ENCODE assay signal across 8 mouse cellular contexts in genomic region chr19:44723611-44724440, GRCm38 (mm10). TPM values are rescaled to one million over a fixed set of nuclear protein-coding genes. Genes with fewer than 3 reads are reported as not detected.
DNase-seq lines count a peak whose midpoint lies in the region; ATAC-seq and TF ChIP-seq lines count a peak whose summit lies in the region.

No protein-coding gene starts in this region.

- H3K36me3 ChIP-seq in stomach, embryonic 14.5 days (ENCODE audit: control insufficient read depth, insufficient read depth, low read length) = no peaks in the 10 kb centered on the region
- H3K36me3 ChIP-seq in stomach, postnatal 0 days (ENCODE audit: control insufficient read depth, insufficient read depth, low read length) = no peaks in the 10 kb centered on the region
- no peaks in the 10 kb centered on the region for H3K36me3 ChIP-seq in limb, embryonic 11.5 days (ENCODE audit: control insufficient read depth, insufficient read depth, low read length)
- no peaks in the 10 kb centered on the region for H3K36me3 ChIP-seq in stomach, embryonic 16.5 days (ENCODE audit: control insufficient read depth, insufficient read depth, low read length)

- no peak for ATAC-seq in stomach, embryonic 14.5 days (ENCODE audit: insufficient number of reproducible peaks, insufficient read depth, low FRiP score, low read depth)
- ATAC-seq in stomach, postnatal 0 days (ENCODE audit: low FRiP score, low TSS enrichment) = no peak
- no peak for ATAC-seq in limb, embryonic 11.5 days (ENCODE audit: insufficient number of reproducible peaks, low FRiP score, low TSS enrichment, low read depth)
- ATAC-seq in stomach, embryonic 16.5 days (ENCODE audit: insufficient read depth, low FRiP score) = no peak

- H3K4me1 ChIP-seq in stomach, embryonic 14.5 days (ENCODE audit: control insufficient read depth, insufficient read depth, low read length) = peaks cover 8% of the 10 kb centered on the region; the same call in 1 of the 2 replicates
- no peaks in the 10 kb centered on the region for H3K4me1 ChIP-seq in stomach, postnatal 0 days (replicated peaks; ENCODE audit: control insufficient read depth, insufficient read depth)
- H3K4me1 ChIP-seq in limb, embryonic 11.5 days (ENCODE audit: control insufficient read depth, insufficient read depth, low read length) = peaks cover 20% of the 10 kb centered on the region
- peaks cover 15% of the 10 kb centered on the region for H3K4me1 ChIP-seq in stomach, embryonic 16.5 days (ENCODE audit: control insufficient read depth, insufficient read depth, low read length)

- 0 out of 2 replicates have a peak overlapping the region, but pooled peaks have one; percentile 5 for H3K4me3 ChIP-seq in stomach, embryonic 14.5 days (ENCODE audit: low read depth, low read length)
- H3K4me3 ChIP-seq in stomach, postnatal 0 days (ENCODE audit: low read depth, low read length) = no peak overlapping the region; the same call in 1 of the 2 replicates
- H3K4me3 ChIP-seq in limb, embryonic 11.5 days (ENCODE audit: low read depth, low read length) = peak overlapping the region; percentile 35
- H3K4me3 ChIP-seq in stomach, embryonic 16.5 days (replicated peaks; ENCODE audit: low read length) = peak overlapping the region; percentile 17

- TF ChIP-seq CTCF in stomach, postnatal 0 days (IDR thresholded peaks at IDR 0.05; ENCODE audit: low read depth) = no peak

- H3K9me3 ChIP-seq in stomach, embryonic 14.5 days (ENCODE audit: control insufficient read depth, low read depth, low read length) = no peaks in the 10 kb centered on the region
- H3K9me3 ChIP-seq in stomach, postnatal 0 days (ENCODE audit: control insufficient read depth, low read length) = no peaks in the 10 kb centered on the region
- no peaks in the 10 kb centered on the region; the same call in 1 of the 2 replicates for H3K9me3 ChIP-seq in limb, embryonic 11.5 days (ENCODE audit: control insufficient read depth, low read length)
- H3K9me3 ChIP-seq in stomach, embryonic 16.5 days (replicated peaks; ENCODE audit: control insufficient read depth, low read length) = no peaks in the 10 kb centered on the region

- peaks cover 65% of the 10 kb centered on the region for H3K27me3 ChIP-seq in stomach, embryonic 14.5 days (ENCODE audit: control insufficient read depth, insufficient read depth, low read length)
- peaks cover 7% of the 10 kb centered on the region for H3K27me3 ChIP-seq in stomach, postnatal 0 days (ENCODE audit: control insufficient read depth, insufficient read depth, low read length)
- peaks cover 55% of the 10 kb centered on the region for H3K27me3 ChIP-seq in limb, embryonic 11.5 days (ENCODE audit: control insufficient read depth, insufficient read depth, low read length)
- peaks cover 87% of the 10 kb centered on the region for H3K27me3 ChIP-seq in stomach, embryonic 16.5 days (ENCODE audit: control insufficient read depth, insufficient read depth, low read length)

- no peak overlapping the region for H3K9ac ChIP-seq in stomach, embryonic 14.5 days (replicated peaks; ENCODE audit: low read depth, low read length)
- H3K9ac ChIP-seq in stomach, postnatal 0 days (ENCODE audit: low read length) = no peak overlapping the region
- H3K9ac ChIP-seq in limb, embryonic 11.5 days (ENCODE audit: low read length) = no peak overlapping the region
- no peak overlapping the region for H3K9ac ChIP-seq in stomach, embryonic 16.5 days (ENCODE audit: low read length)

- H3K27ac ChIP-seq in stomach, embryonic 14.5 days (ENCODE audit: low read length) = no peak overlapping the region
- no peak overlapping the region for H3K27ac ChIP-seq in stomach, postnatal 0 days (replicated peaks)
- no peak overlapping the region for H3K27ac ChIP-seq in limb, embryonic 11.5 days (replicated peaks; ENCODE audit: low read depth, low read length)
- no peak overlapping the region for H3K27ac ChIP-seq in stomach, embryonic 16.5 days (ENCODE audit: low read length)

- peak overlapping the region; percentile 24 for H3K4me2 ChIP-seq in stomach, embryonic 14.5 days (replicated peaks; ENCODE audit: low read depth, low read length)
- H3K4me2 ChIP-seq in stomach, postnatal 0 days (replicated peaks; ENCODE audit: low read depth) = no peak overlapping the region; the same call in 1 of the 2 replicates
- H3K4me2 ChIP-seq in limb, embryonic 11.5 days (ENCODE audit: low read depth, severe bottlenecking) = peak overlapping the region; percentile 63
- peak overlapping the region; percentile 34 for H3K4me2 ChIP-seq in stomach, embryonic 16.5 days (ENCODE audit: low read depth, low read length)

- no peak for TF ChIP-seq EP300 in stomach, postnatal 0 days (optimal IDR thresholded peaks at IDR 0.05)

- under 1% methylated on average over 36 of the region's 36 CpGs for WGBS in stomach, embryonic 14.5 days
- 2% methylated on average over 34 of the region's 36 CpGs for WGBS in stomach, postnatal 0 days
- WGBS in limb, embryonic 11.5 days = under 1% methylated on average over 36 of the region's 36 CpGs
- under 1% methylated on average over 36 of the region's 36 CpGs for WGBS in stomach, embryonic 16.5 days

- peak; percentile 33 for DNase-seq in embryo, embryonic 10.5 days (ENCODE audit: low spot score)
- DNase-seq in embryo, embryonic 9.5 days (ENCODE audit: extremely low spot score) = no peak
- DNase-seq in stomach, postnatal 0 days (ENCODE audit: low spot score) = no peak
- DNase-seq in limb, embryonic 11.5 days (ENCODE audit: low spot score) = peak; percentile 55
- no peak for DNase-seq in ovary, postnatal 14 days (ENCODE audit: low spot score)
- DNase-seq in gastrocnemius, adult 18-20 months (ENCODE audit: low spot score) = no peak

RNA-seq across cellular contexts. Expression of gene Pax2, which starts 32.0 kb away (rescaled TPM):
- not detected in 2 replicates for polyA plus RNA-seq in stomach, embryonic 14.5 days (2014; fragmentation: Nextera tagmentation; extraction: Ambion mirVana)
- polyA plus RNA-seq in stomach, postnatal 0 days (2015; fragmentation: Nextera tagmentation; extraction: Ambion mirVana) = 0.05 TPM in 1 of 2 replicates, not detected in the other
- polyA plus RNA-seq in limb, embryonic 11.5 days (2014; fragmentation: Nextera tagmentation; extraction: Ambion mirVana) = 0.08 and 0.14 TPM in 2 replicates
- not detected in 2 replicates for polyA plus RNA-seq in stomach, embryonic 16.5 days (2015; fragmentation: Nextera tagmentation; extraction: Ambion mirVana)
- not detected for total RNA-seq in gastrocnemius, adult 18-20 months (2021)

Comparison
In these comparisons a context has a peak if more than half of its experiments do, and no peak if none do; other contexts are left out.
1. DNase-seq: peak in embryo, embryonic 10.5 days (single experiment) and limb, embryonic 11.5 days (single experiment); none in embryo, embryonic 9.5 days (single experiment), stomach, postnatal 0 days (single experiment), ovary, postnatal 14 days (single experiment) and gastrocnemius, adult 18-20 months (single experiment).